Mouse (Mus musculus) naive thymus-derived CD4-positive, alpha-beta T cell, adult 2 months (primary cell): ENCODE data around the gene Rbbp8nl.

Experiments used
- DNase-seq: peaks from one replicate; pipeline ENCODE4 v3.0.0-alpha.2; 2011; ENCODE audit warnings: low read depth

The Rbbp8nl gene

DNA sequence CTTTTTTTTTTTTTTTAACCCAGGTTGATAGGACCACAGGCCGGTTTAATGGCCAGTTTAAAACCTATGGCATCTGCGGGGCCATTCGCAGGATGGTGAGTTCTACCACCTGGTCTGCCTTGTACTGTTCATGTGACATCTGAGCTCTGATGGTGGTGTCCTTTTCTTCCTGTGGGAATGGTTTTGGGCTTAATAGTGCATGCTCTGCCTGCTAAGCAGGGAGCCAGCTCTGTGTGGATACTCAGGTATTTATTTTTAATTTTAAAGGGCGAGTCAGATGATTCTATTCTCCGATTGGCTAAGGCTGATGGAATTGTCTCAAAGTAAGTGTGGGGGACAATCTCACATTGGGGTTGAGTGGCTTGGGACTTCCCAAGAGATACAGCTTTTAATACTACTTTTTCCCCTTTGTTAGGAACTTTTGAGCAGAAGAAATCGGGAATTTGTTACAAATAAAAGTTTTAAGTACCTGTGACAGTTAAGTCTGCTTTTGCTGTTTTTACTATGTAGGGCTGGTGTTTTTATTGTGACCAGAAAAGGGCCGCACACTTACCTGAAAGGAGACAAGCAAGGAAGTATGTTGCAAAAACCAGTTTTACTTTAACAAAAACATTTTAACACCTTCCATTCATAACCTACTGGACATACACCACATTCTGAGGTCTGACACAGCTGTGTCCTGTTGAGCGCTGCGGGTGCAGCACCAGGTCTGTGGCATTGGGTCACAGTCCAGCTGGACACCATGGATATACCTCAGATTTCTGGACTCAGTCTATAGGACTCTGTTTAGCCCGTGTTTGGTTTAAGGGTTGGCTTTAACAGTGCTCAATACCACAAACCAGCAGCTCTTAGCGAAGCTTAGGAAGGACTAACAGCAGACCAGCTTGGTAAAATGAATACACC, 31.5 kb downstream of the Rbbp8nl start:
- no peak for DNase-seq

DNA sequence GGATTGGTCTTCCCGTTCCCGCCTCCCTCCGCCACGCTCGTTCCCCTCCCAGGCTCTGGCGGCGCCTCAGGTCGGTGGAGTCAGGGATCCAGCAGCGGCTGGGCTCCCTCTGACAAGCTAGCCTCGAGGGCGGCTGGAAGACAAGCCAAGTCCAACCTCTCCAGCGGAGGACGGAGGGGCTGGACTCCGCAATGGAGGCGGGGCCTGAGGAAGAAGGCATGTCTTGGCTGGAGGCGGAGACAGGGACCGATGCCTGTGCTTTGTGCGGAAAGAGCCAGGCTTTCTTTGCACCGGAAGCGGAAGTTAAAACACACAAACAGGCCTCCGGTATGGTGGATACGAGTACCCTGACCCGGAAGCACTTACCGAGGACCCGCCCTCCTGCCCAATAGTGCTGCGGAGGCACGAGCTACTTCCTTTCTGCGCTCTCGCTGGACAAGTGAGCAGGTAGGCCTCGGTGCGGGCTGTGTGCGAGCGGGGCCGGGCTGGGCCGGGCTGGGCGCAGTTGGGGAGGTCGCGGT, 32.6 kb downstream of the Rbbp8nl start, which contains the start of gene Rps21:
Gene Rps21 (plus strand): TSS at position 377 of the 521 bp plus-strand sequence.
- DNase-seq = peak; percentile 98

DNA sequence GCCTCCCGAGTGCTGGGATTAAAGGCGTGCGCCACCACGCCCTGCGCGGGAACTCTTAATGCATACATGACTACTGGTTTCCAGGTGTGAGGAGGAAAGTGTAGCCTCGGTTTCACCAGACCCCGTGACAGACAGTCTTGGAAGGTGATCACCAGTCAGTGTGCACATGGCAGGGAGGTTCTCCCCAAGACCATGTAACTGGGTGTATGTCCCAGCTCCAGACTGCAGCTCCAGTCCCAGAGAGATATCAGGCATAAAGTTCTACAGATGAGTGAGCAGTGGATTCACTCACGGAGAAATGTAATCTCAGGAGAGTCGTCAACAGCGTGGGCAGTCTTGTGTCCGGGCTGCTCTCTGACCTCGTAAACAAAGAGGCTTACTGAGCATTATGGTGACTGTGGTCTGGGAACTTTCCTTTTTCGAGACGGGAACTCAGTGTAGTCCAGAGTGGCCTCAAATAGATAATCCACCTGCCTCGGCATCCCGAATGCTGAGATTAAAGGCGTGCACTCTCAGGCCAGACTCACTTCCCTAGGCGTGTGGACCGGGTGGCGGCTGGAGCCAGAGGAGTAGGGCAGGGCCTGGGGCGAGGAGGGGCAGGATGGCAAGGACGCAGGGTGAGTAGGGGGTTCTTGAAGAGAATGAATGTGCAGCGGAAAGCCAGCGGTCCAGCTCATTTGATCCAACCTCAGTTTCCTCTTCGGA, 33.2 kb downstream of the Rbbp8nl start:
- no peak for DNase-seq

DNA sequence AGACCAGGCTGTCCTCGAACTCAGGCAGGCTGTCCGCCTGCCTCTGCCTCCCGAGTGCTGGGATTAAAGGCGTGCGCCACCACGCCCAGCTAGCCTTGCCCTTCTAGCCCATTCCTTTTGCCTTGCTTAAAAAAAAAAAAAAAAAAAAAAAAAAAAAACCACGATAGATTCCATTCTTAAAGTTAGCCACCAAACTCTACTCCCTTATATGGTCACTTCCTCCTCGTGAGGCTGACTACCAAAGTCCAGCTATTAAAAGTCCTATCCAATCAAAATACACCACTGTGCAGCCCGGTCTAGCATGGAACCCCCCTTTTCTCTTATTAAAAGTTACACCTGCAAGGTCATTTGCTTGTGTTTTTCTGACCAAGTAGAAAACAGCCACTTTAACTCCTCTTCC, 34.0 kb downstream of the Rbbp8nl start:
- no peak for DNase-seq

DNA sequence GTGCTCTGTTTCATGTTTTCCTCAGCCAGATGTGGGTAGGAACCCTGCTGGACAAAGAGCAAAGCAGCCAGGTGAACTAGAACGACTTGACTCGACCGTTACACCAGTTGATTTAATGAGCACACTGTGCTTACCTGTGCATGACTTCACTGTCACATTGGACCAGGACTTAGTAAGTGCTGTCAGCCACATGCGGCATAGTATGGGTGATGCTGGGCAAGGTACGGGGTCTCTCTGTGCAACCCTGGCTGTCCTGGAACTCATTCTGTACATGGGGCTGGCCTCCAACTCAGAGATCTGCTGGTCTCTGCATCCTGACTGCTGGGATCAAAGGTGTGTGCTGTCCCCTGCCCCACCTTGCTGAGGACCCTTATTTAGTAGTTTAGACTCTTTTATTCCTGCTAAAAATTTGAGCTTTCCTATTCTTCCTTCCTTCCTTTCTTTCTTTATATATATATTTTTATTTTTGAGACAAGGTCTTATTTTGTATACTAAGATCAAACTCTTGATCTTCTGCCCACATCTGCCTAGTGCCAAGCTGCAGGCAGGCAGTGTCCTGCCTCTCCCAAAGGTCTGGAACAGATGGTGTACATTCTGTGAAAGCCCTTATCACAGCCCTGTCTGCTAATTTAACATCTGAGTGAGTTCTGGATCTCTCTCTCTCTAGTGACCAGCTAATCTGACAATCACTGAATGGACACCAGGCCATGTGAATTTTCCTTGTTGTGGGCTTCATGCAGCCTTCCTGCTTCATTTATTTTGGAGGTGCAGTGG, 35.1 kb downstream of the Rbbp8nl start:
- DNase-seq = no peak

DNA sequence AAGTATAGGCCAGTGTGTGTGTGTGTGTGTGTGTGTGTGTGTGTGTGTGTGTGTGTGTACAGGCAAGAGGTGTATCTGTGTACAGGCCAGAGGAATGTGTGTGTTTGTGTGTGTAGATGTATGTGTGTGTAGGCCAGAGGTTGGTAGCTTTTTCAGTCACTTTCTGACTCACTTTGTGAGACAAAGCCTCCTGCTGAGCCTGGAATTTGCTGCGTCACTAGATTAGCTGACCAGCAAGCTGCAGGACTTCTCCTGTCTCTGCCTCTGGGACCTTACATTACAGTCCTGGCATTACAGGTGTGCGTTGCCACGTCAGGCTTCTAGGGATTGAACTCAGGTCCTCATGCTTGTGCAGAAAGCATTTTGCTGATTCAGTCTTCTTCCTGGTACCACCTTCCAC, 37.8 kb downstream of the Rbbp8nl start:
- DNase-seq = no peak

DNA sequence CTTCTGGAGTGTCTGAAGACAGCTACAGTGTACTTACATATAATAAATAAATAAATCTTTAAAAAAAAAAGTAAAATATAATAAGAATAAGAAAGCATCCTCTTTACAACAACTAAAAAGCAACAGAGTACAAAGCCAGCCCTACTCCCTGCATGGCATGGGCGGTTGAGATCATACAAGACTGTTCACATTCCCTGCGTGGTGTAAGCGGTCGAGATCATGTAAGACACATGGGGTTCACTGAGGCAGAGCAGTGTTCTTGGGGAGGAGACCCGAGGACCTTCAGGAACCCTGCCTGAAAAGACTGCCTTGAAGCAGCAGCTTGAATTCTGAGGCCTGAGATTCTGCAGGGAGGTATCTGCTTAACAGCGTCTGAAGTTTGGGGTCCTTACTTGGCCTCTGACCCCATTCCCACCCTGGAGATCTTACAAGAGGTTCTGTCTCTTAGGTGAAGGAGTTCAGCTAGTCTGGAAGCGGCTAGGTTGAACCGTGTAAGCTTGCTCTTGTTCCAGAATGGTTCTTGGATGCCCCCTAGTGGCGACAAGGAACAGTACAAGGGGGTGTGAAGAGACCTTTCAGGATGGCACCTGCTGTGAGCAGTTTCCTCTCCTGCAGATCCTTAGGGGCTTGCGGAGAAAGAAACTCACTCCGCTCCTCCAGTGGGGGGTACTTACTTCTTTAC, 38.6 kb downstream of the Rbbp8nl start:
- DNase-seq = peak; percentile 91

DNA sequence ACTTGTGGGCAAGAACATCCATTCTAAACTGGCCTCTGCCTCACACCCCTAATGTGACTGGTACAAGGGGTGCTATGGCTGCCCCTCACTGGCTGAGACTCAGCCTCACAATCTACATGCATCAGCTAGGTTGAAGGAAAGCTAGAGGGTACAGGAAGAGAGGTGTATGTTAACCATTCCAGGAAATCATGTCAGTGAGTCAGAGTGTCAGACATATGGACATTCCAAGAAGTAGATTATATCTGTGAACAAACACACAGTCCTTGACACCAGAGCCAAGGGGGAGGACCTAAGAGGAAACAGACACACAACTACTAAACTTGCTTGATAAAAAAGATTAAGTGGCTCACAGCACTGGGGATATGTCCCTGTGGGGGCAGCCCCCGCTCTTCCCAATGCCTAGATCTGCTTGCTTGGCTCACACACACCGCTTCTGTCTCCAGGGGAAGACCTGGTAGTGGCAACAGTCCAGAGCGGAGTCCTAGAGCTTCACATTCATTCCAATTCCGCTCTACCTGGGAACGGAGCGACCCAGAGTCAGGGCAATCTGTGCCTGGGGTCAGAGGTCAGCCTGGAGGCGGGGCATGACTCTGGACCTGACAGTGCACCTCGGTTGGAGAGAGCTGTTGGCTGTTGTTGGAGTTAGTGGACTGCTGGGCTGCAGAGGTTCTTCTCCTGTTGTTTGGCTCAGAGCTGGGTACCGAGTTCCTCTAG, 40.6 kb downstream of the Rbbp8nl start:
- DNase-seq = no peak

DNA sequence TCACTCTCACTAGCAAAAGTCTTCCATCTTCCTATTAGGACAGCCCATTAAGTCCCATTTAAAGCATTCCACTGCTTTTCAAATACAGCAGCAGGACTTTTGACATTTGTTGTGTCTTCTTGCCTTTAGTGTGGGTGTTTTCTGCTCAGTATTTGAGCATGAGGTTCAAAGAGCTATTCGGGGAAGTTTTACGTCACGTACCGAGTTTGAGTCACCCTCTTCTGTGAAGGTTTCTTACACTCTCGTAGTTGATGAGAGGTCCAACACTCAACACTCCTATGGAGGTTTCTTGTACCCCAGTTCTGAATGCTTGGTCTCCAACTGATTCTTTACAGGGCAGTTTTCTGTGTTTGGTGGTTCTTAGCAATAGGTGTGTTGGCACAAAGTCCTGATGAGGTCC, 41.8 kb downstream of the Rbbp8nl start:
- no peak for DNase-seq

DNA sequence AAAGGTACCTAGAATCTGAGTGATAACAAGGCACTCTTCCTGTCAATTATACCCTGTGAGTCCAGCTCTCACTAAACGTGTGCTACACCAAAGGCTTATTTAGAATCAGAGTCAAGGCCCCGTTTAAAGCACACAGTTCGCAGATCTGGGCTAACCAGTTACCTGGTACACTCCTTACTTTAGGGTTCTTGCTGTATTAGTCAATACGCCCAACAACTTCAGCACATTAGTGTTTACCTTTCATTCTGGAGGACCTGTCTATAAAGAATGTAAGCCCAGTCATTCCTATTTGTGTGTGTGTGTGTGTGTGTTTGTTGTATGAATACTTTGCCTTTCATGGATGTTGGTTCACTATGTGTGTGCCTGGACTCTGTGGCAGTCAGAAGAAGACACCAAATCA, 46.6 kb downstream of the Rbbp8nl start:
- DNase-seq = no peak

DNA sequence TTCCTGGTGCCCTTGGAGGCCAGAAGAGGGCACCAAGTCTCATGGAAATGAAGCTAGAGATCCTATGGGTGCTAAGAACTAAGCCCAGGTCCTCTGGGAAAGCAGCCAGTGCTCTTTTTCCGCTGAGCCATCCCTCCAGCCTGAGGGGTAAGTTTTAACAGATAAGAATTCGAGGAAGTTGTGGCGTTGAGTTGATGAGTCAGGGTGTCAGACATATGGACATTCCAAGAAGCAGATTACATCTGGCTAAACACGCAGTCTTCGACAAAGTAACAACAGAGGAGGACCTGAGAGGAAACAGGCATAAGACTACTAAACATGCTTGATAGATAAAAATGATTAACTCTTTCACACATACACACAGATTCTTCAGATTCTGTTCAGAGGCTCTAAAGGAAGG, 51.1 kb downstream of the Rbbp8nl start:
- no peak for DNase-seq

DNA sequence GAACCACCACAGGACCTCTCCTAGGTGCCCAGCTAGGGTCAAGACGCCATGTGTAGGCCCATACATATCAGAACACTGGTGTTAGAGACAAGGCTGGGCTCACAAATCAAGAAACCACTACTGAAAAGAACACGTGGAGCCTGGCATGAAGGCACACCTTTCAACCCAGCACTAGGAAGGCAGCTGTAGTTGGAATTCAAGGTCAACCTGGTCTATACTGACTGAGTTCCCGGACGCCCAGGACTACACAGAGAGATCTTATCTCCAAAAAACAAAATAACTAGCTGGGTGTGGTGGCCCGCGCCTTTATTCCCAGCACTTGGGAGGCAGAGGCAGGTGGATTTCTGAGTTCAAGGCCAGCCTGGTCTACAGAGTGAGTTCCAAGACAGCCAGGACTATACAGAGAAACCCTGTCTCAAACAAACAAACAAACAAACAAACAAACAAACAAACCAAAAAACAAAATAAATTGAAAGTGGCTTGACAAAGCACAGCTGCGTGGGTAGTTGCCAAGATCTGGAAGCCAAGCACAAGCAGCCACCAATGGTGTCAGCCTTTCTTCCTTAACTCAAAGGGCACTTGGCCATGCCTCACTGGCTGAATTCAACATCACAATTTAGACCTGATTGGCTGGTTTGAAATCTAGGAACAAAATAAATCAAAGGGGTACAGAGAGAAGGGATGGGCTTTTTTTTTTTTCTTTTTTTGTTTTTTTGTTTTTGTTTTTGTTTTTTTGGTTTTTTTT, 51.9 kb downstream of the Rbbp8nl start:
- DNase-seq = no peak

DNA sequence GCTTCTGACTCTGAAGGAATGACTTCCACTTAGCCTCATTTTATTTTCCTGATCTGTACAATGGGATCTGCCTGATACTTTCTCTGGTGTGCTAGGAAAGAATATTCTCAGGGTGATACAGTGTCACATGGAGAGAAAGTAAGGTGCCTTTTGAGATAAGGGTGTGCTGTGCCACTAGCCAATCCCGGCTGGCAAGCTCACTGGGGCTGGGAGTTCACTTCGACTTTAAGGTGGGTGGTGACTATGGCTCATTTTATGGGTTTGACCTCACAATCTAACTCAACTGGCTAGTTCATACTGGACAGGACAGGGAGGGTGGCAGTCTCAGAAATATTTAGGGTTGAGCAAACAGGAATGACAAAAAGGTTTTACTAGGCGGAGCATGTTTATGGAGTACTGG, 52.7 kb downstream of the Rbbp8nl start:
- DNase-seq = no peak

DNA sequence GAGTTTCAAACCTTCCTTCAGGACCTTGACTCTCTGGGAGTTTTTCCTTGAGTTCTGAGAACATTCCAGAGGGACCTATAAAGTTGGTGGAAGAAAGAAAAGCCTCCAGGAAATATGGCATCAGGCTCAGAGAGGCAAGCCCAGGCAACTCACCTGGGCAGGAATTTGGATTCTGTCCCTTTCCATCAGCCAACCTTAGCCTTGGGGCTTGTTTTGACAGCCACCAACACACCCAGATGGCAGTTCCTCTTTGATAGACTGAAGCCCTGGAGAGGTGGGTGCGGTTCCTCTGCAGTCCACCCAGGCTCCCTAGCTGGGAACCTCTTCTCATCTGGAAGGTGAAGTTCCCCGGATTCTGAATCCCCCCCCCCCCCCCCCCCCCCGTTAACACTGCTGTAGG, 53.2 kb downstream of the Rbbp8nl start:
- no peak for DNase-seq

DNA sequence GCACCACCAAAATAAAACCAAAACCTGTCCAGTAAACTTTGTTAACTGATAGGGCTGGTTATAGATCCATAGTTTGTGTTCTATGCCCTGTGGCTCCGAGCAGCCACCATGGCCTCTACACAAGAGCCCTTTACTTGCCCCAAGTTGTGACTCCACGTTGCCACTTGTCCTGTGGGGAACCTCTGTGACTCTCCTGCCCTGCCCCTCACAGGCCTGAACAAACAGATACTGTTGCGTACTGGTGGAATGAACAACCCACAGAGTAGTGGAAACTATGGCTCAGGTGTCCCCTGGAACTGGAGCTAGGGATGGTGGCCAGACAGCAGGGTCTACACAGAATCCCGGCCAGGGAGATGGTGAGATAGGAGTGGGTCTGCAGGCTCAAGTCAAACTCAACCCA, 53.9 kb downstream of the Rbbp8nl start:
- DNase-seq = no peak

DNA sequence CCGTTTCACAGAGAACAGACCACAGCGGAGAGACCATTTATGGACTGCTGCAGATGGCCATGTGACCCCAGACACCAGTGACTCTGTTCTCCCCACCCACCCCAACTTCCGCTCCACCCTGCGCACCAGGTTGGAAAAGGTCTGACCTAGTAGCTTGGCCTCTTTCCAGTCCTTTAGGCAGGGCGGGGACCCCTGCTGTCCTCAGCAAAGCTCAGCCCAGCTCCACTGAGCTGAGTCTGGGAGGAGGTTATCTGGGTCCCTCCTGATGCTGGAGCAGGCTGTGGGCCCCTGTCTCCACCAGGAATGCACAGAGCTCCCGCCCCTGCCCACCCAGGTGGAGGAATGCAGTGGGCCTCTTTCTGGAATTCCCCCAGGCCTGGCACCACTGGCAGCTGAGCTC, 54.7 kb downstream of the Rbbp8nl start:
- DNase-seq = no peak

DNA sequence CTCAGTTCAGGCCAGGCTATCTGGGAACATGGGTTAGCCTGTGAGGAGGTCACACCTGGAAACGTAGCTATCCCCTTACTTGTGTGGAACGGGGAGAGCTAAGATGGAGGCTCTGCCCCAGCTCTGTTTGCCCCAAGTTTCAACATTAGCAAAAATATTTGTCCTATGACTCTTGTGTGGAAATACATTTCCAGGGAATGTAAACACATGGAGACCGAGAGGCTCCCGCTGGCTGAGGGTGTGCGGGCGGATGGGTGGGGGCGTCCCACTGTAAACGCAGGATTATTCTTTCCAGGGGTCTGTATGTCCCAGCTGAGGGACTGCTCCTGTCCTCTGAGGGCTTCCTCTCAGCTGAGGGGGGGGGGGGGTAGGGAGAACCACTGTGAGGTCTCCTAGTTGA, 55.3 kb downstream of the Rbbp8nl start:
- no peak for DNase-seq

DNA sequence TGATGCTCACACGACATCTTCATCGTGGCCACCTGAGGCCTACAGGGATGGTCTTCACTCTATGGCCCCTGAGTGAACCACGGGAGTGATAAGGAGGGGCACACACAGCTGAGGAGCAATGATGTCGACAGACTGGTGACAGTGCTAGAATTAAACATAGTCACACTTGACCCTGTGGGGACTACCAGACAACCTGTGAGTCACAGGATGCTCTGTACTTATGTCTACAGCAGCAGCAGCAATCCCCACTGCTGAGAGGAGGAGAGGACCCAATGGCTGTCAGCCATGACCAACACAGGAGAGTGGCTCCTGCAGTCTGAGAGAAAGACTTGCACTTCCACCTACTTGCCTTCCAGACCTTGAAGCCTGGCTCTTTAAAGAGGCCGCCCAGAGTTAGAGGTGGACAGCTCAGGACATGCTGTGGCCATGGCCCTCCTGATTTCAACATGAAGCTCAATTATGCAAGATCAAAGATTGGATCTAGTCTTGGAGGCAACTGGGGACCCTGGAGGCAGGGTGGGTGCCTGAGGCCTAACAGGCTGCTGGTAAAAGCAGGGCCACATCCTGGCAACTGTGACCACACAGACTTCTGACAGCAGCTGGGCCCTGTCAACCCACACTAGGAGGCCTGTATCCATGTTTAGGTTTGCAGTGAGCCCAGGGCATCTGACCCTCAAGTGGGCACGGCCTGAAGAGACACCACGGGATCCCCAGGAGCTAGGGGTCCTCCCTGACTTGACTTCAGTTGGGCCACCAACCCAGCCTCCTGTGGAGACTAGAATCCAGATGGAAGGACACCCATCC, 56.4 kb downstream of the Rbbp8nl start:
- no peak for DNase-seq

DNA sequence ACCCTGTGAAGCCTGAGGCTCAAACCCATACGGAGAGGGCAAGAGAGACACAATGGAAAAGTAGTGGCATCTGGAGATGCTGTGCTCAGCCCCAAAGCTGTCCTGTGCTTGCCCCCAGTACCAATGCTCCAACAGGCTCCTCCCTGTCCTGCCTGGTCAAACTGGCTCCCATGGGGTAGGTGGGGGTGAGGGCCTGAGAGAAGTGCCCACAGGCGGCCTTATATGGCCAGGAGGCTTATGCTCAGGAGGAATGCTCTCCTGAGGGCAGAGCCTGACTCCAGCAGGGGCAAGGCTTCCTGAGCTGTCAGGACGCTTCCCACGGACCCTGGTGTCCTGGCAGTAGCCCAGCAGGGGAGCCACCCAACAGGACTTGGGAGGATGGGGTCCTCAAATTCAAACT, 59.2 kb downstream of the Rbbp8nl start:
- DNase-seq = no peak

DNA sequence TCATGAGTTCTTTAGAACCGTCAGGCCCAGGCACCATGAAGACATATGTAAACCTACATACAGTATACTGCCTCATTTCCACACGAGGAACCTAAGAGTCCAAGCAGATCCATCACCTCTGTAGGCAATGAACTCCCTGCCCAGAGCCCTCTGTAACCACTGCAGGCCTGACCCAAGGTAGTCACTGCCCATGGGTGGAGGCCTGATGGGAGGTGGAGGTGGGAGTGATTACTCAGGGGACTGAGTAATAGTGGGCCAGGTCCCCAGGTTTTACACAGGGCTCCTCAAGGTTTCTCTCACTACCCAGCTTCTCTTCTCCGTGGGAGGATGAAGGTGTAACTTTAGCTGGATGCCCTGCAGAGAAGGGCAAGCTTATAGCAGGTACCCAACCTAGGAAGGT, 60.5 kb downstream of the Rbbp8nl start:
- DNase-seq = no peak
